Mouse (Mus musculus) hindbrain, embryonic 13.5 days (tissue): Measurements from ENCODE around the gene Zfyve19. TPM values are rescaled to one million over a fixed set of nuclear protein-coding genes. Genes with fewer than 3 reads are reported as not detected.

Source experiments
- ATAC-seq: fragments of 200-750 bp; cut with Nextera tagmentation; 2 replicates; pipeline ENCODE4 v1.8.0; 2017; ENCODE audit warnings: moderate TSS enrichment; ENCODE audit not compliant: low FRiP score
- H3K27ac ChIP-seq: fragments of 300-500 bp; sonication (generic); 2 replicates; pipeline ENCODE4 v1.5.1; 2015; ENCODE audit warnings: inconsistent platforms, mild to moderate bottlenecking, moderate library complexity
- H3K27me3 ChIP-seq: fragments of 300-500 bp; sonication (generic); 2 replicates; pipeline ENCODE4 v1.6.1; 2015; ENCODE audit warnings: mild to moderate bottlenecking, inconsistent platforms
- H3K36me3 ChIP-seq: fragments of 300-500 bp; sonication (generic); 2 replicates; pipeline ENCODE4 v1.6.1; 2015; ENCODE audit warnings: mild to moderate bottlenecking, inconsistent platforms
- H3K4me1 ChIP-seq: fragments of 300-500 bp; sonication (generic); replicated peaks from 2 replicates; pipeline ENCODE4 v1.6.1; 2015; ENCODE audit warnings: inconsistent platforms
- H3K4me2 ChIP-seq: fragments of 300-500 bp; sonication (generic); 2 replicates; pipeline ENCODE4 v1.6.1; 2015; ENCODE audit warnings: inconsistent platforms, mild to moderate bottlenecking, moderate library complexity
- H3K4me3 ChIP-seq: fragments of 300-500 bp; sonication (generic); 2 replicates; pipeline ENCODE4 v1.5.1; 2015; ENCODE audit warnings: mild to moderate bottlenecking, inconsistent platforms
- H3K9ac ChIP-seq: fragments of 300-500 bp; sonication (generic); 2 replicates; pipeline ENCODE4 v1.6.1; 2015; ENCODE audit warnings: mild to moderate bottlenecking, inconsistent platforms
- H3K9me3 ChIP-seq: fragments of 300-500 bp; sonication (generic); 2 replicates; pipeline ENCODE4 v1.6.1; 2016; ENCODE audit warnings: inconsistent platforms
- WGBS: fragments of 180-500 bp; shearing (Covaris S2); methylation state at CpG from one replicate; pipeline ENCODE4 v1.1.7; 2015; 5-methylcytosine and 5-hydroxymethylcytosine counted together
- polyA plus RNA-seq: library from polyadenylated mRNA; unstranded; fragments of >200 nt; fragmentation: Nextera tagmentation; extraction: Ambion mirVana; gene quantifications from 2 replicates; pipeline ENCODE4 v1.2.1, GENCODE M21; 2015

Gene Zfyve19
- polyA plus RNA-seq, 1 experiment from 2014 or later: 57.5 TPM

- 57% methylated on average over 3 of the region's 3 CpGs for WGBS
- H3K4me2 ChIP-seq: no peak overlapping the region
- no peak overlapping the region for H3K9ac ChIP-seq
- H3K27me3 ChIP-seq: no peaks in the 10 kb centered on the region
- no peak for ATAC-seq
- no peaks in the 10 kb centered on the region for H3K36me3 ChIP-seq
- no peak overlapping the region for H3K4me3 ChIP-seq
- H3K9me3 ChIP-seq: no peaks in the 10 kb centered on the region
- H3K27ac ChIP-seq: no peak overlapping the region
- H3K4me1 ChIP-seq: peaks cover 24% of the 10 kb centered on the region
Observed at GRCm38 (mm10) chr2:119198934-119199333, 9.5 kb upstream of the Zfyve19 start.

GRCm38 (mm10) chr2:119202914-119203453 is 5.4 kb upstream of the Zfyve19 start:
- Histone ChIP-seq H3K4me2 (no peak overlapping the region), H3K4me3 (no peak overlapping the region), H3K4me1 (peaks cover 30% of the 10 kb centered on the region), H3K9ac (no peak overlapping the region), H3K9me3 (no peaks in the 10 kb centered on the region), H3K27ac (no peak overlapping the region), H3K36me3 (no peaks in the 10 kb centered on the region), H3K27me3 (no peaks in the 10 kb centered on the region)
- WGBS: 64% methylated on average over 5 of the region's 5 CpGs
- no peak for ATAC-seq

- Histone ChIP-seq H3K4me2 (no peak overlapping the region), H3K36me3 (no peaks in the 10 kb centered on the region), H3K27me3 (no peaks in the 10 kb centered on the region), H3K27ac (no peak overlapping the region), H3K4me1 (peaks cover 26% of the 10 kb centered on the region), H3K9ac (no peak overlapping the region; the same call in 1 of the 2 replicates), H3K4me3 (no peak overlapping the region), H3K9me3 (no peaks in the 10 kb centered on the region)
- ATAC-seq: no peak
- WGBS: 81% methylated on average over 4 of the region's 4 CpGs
Observed at GRCm38 (mm10) chr2:119203871-119204460, 4.5 kb upstream of the Zfyve19 start.

GRCm38 (mm10) chr2:119207961-119208343 is 465 bp upstream of the Zfyve19 start:
- peak; percentile 0; the same call in 1 of the 2 replicates for ATAC-seq
- H3K4me2 ChIP-seq: peak overlapping the region; percentile 74
- peak overlapping the region; percentile 76 for H3K4me3 ChIP-seq
- peak overlapping the region; percentile 84 for H3K9ac ChIP-seq
- 27% methylated on average over 6 of the region's 6 CpGs for WGBS
- H3K9me3 ChIP-seq: no peaks in the 10 kb centered on the region
- peaks cover 24% of the 10 kb centered on the region for H3K4me1 ChIP-seq
- peaks cover 27% of the 10 kb centered on the region for H3K36me3 ChIP-seq
- H3K27ac ChIP-seq: peak overlapping the region; percentile 91
- H3K27me3 ChIP-seq: no peaks in the 10 kb centered on the region

GRCm38 (mm10) chr2:119209176-119209507 is 725 bp downstream of the Zfyve19 start:
- H3K4me3 ChIP-seq: peak overlapping the region; percentile 76
- H3K27ac ChIP-seq: peak overlapping the region; percentile 91
- peaks cover 19% of the 10 kb centered on the region for H3K4me1 ChIP-seq
- H3K27me3 ChIP-seq: no peaks in the 10 kb centered on the region
- H3K4me2 ChIP-seq: peak overlapping the region; percentile 65
- H3K36me3 ChIP-seq: peaks cover 37% of the 10 kb centered on the region
- 2% methylated on average over 13 of the region's 13 CpGs for WGBS
- ATAC-seq: no peak; the same call in 1 of the 2 replicates
- H3K9me3 ChIP-seq: no peaks in the 10 kb centered on the region
- H3K9ac ChIP-seq: peak overlapping the region; percentile 84

- Histone ChIP-seq H3K27ac (no peak within 1 kb of the TSS), H3K9me3 (no peaks in the 10 kb centered on the region), H3K27me3 (peaks cover 20% of the 10 kb centered on the region), H3K4me3 (no peak within 1 kb of the TSS), H3K4me1 (no peaks in the 10 kb centered on the region), H3K9ac (no peak within 1 kb of the TSS), H3K4me2 (no peak within 1 kb of the TSS), H3K36me3 (no peaks in the 10 kb centered on the region)
- ATAC-seq: no peak
- 77% methylated on average over 6 of the region's 6 CpGs for WGBS
Observed at GRCm38 (mm10) chr2:119229775-119230704, 21.6 kb downstream of the Zfyve19 start, which contains the start of gene Ppp1r14d. Gene Ppp1r14d (minus strand): TSS chr2:119229906.

GRCm38 (mm10) chr2:119236682-119237209 is 28.3 kb downstream of the Zfyve19 start:
- Histone ChIP-seq H3K27me3 (peaks cover 80% of the 10 kb centered on the region), H3K36me3 (no peaks in the 10 kb centered on the region), H3K9ac (peak overlapping the region; percentile 49; the same call in 1 of the 2 replicates), H3K27ac (no peak overlapping the region), H3K4me2 (peak overlapping the region; percentile 68), H3K4me3 (peak overlapping the region; percentile 41), H3K4me1 (peaks cover 16% of the 10 kb centered on the region), H3K9me3 (no peaks in the 10 kb centered on the region)
- 6% methylated on average over 25 of the region's 25 CpGs for WGBS
- ATAC-seq: no peak

- Histone ChIP-seq H3K9ac (peak within 1 kb of the TSS; percentile 49), H3K4me3 (peak within 1 kb of the TSS; percentile 41), H3K36me3 (no peaks in the 10 kb centered on the region), H3K27me3 (peaks cover 80% of the 10 kb centered on the region), H3K27ac (no peak within 1 kb of the TSS), H3K4me1 (peaks cover 16% of the 10 kb centered on the region), H3K9me3 (no peaks in the 10 kb centered on the region), H3K4me2 (peak within 1 kb of the TSS; percentile 68)
- WGBS: under 1% methylated on average over 62 of the region's 73 CpGs
- ATAC-seq: 0 out of 2 replicates have a peak, but pooled peaks have one; percentile 24
Observed at GRCm38 (mm10) chr2:119237210-119237870, 28.9 kb downstream of the Zfyve19 start, which contains the start of gene Spint1. Gene Spint1 (plus strand): TSS chr2:119237362.

- no peaks in the 10 kb centered on the region for H3K9me3 ChIP-seq
Observed at GRCm38 (mm10) chr2:119237871-119238220, 29.4 kb downstream of the Zfyve19 start.

GRCm38 (mm10) chr2:119238671-119239070 is 30.3 kb downstream of the Zfyve19 start:
- no peaks in the 10 kb centered on the region for H3K36me3 ChIP-seq
- no peak for ATAC-seq
- no peak overlapping the region for H3K4me2 ChIP-seq
- peaks cover 74% of the 10 kb centered on the region for H3K27me3 ChIP-seq
- no peaks in the 10 kb centered on the region for H3K9me3 ChIP-seq
- H3K27ac ChIP-seq: no peak overlapping the region
- no peak overlapping the region for H3K4me3 ChIP-seq
- peaks cover 16% of the 10 kb centered on the region for H3K4me1 ChIP-seq
- WGBS: 76% methylated on average over 2 of the region's 2 CpGs
- H3K9ac ChIP-seq: no peak overlapping the region

More at GRCm38 (mm10) chr2:119237871-119238220, 29.4 kb downstream of the Zfyve19 start:
- Histone ChIP-seq H3K9ac (peak overlapping the region; percentile 49), H3K36me3 (no peaks in the 10 kb centered on the region), H3K4me2 (peak overlapping the region; percentile 68), H3K4me1 (peaks cover 16% of the 10 kb centered on the region), H3K4me3 (peak overlapping the region; percentile 41), H3K27ac (no peak overlapping the region), H3K27me3 (peaks cover 80% of the 10 kb centered on the region)
- WGBS: 2% methylated on average over 31 of the region's 31 CpGs
- no peak for ATAC-seq

- WGBS: 70% methylated on average over 4 of the region's 4 CpGs
- H3K9me3 ChIP-seq: no peaks in the 10 kb centered on the region
- H3K27me3 ChIP-seq: peaks cover 58% of the 10 kb centered on the region
- peaks cover 16% of the 10 kb centered on the region for H3K4me1 ChIP-seq
- H3K4me2 ChIP-seq: no peak overlapping the region
- no peak overlapping the region for H3K4me3 ChIP-seq
- H3K9ac ChIP-seq: no peak overlapping the region; the same call in 1 of the 2 replicates
- no peaks in the 10 kb centered on the region for H3K36me3 ChIP-seq
- H3K27ac ChIP-seq: no peak overlapping the region
- no peak for ATAC-seq
Observed at GRCm38 (mm10) chr2:119240075-119240818, 31.8 kb downstream of the Zfyve19 start.
